Mouse (Mus musculus) megakaryocyte, adult 5-6 weeks (primary cell): Measurements from ENCODE around the gene Zfp27. TPM values are rescaled to one million over a fixed set of nuclear protein-coding genes. Genes with fewer than 3 reads are reported as not detected.

Source experiments
- ATAC-seq: 2 replicates; pipeline ENCODE4 v1.8.0; 2016; ENCODE audit warnings: mild to moderate bottlenecking, inconsistent platforms; ENCODE audit not compliant: poor library complexity, severe bottlenecking
- total RNA-seq, 2 experiments: library from RNA; stranded (forward) in 1 of 2; stranded (reverse) in 1 of 2; fragments of 153-499, 151-499 nt in 1 of 2; fragments of 221-1000, 200-1000 nt in 1 of 2; gene quantifications; 2 replicates each; pipeline versions ENCODE4 v1.2.3 to v1.2.4; 2015 to 2017

The Zfp27 gene
- total RNA-seq (2015) (2.0 and 3.1 TPM in 2 replicates), total RNA-seq (2017) (4.3 and 4.8 TPM in 2 replicates)

DNA sequence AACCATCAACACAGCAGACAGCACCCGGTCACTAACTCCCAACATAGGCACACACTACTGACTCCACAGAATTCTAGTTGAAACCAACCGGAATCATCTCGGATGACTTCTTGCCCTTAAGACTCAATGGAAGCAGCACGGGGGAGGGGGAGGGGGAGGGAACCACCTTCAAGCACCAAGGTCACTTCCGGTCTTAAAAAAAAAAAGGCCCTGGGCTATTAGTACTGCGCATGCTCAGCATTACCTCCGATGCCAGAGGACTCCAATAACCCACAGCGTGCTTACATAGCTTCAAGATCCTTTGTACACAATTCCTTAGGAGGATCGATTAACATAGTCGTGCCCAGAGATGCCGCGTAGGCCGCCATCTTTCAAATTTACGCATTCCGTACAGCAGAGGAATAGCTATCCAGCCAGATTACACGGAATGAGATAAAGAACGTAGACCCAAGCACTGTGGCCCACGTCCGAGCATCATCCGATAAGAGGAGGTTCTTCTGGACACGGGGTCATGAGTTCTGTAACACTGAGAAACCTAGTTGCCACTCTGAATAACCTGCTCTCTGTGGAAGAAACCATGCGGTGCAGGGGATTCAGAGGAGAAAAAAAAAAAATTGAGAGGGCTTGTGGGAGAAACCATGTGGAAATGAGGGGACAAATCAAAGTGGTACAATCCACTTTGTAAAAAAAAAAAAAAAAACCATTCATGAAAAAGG lies at the start of gene Zfp27:
TSS of gene Zfp27 (minus strand) at position 607 of the 716 bp plus-strand sequence.
- ATAC-seq = peak; percentile 76

DNA sequence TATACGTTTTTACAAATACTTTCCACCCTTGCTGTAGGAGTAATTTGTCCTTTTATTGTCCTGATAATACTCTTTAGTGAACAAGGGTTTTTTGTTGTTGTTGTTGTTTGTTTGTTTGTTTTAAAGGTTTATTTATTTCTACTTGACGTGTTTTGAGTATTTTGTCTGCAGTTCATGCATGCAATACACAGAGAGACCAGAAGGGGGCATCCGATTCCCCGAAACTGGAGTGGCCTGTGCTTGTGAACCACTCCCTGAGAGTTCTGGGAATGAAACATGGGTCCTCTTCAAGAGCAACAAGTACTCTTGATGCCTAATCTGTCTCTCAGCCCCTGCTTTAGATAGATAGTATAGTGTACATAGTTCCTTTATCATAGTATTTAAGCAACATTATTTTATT lies 48.4 kb upstream of the Zfp27 start:
- peak; percentile 53; the same call in 1 of the 2 replicates for ATAC-seq

DNA sequence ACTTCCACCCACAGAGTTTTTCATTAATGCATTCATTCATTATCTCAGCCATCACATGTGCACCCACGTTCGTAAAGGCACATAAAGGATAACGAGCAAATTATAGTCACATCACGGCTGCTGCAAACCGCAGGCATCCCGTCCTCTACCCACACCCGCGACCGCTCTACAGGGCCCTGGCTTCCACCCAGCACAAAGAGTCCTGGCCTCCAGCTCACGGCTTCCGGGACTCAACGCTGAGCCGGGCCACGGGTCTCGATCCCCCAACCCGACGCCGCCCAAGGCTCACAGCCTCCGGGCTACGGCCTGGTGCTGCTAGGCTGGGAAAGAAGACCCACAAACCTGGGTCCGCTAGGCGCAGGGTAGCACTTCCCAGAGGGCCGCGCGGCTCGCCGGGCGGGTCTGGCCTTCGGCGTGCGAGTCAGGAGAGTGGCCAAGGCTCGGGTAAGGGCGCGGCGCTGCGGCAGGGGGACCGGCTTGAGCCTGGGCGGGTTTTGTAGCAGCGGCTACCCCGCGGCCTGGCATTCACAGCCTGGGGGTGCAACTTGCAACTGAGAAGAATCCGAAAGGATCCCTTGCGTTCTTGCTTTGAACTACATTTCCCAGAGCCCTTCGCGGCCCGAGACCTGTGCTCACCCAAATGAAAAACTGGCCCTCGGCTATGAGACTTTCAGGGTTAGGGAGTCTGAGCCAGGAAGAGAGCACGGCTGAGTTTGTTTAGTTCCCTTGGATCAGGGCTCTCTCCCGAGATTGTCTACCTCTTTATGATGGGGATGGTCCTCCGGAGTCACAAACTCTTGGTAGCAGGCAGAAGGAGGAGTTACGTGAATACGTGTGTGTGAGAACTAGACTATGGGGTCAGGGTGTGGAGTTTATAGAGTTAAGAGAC lies 47.4 kb upstream of the Zfp27 start, which contains the start of gene Zfp74:
TSS of gene Zfp74 (minus strand) at position 577 of the 889 bp plus-strand sequence.
- peak; percentile 89 for ATAC-seq

DNA sequence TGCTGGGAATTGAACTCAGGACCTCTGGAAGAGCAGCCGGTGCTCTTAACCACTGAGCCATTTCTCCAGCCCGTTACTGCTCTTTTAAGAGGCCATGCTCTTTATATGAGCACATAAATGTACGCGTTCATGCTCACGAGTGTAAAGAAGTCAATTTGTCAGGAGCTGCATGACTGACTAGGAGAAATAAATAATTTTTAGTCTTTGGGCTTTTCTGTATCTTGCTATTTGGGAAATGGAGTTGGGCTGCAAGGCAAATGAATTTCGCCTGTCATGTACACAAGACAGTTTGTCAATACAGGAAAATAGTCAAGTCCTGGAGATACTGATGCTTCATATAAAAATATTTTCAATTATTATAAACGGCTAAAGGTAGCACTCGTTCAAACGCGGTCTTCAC lies 46.7 kb upstream of the Zfp27 start:
- ATAC-seq = no peak

DNA sequence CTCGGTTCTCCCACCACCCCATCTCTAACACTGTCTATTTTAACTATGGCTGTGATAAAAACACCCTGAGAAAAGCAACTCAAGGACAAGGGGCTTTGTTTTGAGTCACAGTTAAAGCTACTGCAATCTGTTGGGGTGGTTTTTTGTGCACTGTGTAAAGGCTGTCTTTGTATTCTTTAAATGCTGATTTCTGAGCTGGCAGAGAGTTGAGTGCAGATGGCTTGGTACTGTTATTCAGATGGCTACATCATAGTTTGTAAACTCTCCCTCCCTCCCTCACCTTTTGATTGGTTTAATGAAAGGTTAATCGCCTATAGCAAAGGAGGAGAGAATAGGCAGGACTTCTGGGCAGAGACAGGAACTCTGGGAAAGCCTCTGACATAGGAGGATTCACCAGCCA lies 37.8 kb upstream of the Zfp27 start:
- no peak for ATAC-seq

DNA sequence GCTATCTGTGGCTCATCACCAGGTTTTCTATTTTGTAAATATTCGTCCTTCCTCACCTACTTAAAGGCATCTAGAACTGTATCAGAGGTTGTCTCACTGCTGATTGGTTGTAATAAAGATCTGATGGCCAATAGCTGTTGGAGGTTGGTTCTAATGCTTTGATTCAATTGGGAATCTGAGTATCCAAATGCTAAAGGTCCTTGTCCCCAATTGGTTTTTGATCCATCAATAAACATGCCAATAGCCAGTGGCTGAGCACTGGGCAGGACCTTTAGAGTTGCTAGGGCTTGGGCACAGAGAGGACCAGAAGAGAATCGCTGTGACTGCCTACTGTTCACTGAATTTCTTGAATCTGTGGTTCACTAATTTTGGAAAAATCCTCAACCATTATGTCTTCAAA lies 37.3 kb upstream of the Zfp27 start:
- no peak for ATAC-seq

DNA sequence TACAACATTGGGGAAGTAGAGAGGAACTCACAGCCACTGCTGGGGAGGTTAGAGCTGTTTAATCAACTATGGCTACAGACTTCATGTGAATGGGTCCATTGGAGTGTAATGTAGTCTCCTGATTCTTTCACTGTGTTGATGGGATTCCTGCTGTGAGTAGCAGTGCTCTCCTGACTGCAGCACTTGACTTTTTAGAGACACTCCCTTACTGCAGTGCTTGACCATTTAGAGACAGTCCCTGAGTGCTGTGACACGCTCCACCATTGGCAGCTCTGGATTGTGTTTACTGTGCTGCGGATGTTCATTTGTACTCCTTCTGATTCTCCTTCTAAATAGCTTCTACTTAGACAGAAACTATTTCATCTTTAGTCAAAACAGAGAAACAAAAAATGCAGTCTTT lies 36.4 kb upstream of the Zfp27 start:
- ATAC-seq = no peak

DNA sequence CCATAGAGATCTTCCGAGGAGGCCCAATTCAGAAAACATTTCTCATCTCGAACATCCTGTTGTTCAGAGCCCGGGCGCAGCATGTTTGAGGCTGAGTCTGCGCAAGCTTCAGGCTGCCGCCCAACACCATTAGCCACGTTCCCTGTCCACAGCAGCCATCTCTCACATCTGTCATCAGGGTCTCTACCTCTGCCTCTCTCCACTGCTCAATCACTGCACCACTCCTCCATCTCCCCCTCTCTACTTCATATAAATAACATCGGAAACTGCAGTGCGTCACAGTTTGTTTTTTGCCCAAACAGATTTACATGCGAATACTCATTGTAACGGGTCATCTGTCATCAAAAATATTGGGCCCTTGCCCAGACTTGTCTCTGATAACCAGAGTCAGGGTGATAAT lies 34.7 kb upstream of the Zfp27 start:
- ATAC-seq = no peak

DNA sequence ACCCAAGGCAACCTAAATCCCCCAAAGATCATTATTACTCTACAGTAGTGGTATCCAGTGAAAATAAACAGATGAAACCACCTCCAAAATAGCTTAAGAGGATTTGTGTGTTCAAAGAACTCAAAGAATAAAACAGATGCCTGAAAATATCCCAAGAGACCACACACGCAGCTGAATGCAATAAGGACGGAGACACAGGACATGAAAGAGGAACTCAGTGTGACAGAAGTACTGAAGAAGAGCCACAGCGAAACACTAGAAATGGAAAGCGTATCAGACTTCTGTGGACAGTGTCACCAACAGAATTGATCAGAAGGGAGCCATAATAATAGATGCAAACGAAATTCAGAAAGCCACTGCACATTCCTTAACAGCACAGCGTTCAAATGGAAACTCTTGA lies 32.5 kb upstream of the Zfp27 start:
- no peak for ATAC-seq

DNA sequence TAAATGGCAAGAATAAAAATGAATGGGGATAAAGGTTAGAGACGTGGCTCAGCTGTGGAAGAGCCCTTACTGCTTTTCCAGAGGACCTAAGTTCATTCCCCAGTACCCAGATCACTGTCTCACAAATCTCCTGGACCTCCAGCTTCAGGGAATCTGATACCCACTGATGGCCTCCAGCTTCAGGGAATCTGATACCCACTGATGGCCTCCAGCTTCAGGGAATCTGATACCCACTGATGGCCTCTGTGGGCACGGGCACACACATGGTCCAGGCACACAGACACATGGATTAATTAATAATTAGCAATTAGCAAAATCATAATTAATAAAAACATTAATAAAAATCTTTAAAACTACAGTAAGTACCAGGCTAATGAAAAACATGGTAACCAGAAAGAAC lies 16.4 kb upstream of the Zfp27 start:
- ATAC-seq = no peak

DNA sequence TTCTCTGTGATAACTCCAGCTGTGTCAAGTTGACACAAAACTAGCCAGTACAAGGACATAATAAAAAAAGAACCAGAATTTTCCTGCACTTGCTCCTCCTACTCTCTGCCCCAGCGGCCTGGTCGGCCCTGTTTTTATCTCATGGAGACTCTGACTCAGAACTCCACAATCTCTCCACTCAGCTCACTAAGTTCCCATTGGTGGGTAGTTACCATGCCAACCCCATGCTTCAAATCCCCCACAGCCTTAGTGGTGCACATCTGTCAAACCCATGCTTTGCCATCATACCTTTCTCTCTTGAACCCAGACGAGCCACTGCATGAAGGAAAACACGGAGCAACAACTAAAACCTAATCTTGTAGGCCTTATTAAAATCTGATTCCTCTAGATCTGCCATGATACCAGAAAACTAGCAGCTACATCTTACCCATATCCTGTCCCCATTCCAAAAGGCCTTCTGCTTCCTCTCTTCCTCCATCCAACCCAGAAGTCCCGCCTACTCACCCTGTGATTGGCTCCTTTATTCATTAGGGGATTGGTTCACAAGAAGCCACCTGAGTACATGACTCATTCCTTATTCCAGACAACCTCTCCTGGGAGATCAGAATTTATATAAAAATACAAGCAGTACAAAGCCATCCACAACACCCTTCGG lies 15.2 kb upstream of the Zfp27 start:
- no peak for ATAC-seq

DNA sequence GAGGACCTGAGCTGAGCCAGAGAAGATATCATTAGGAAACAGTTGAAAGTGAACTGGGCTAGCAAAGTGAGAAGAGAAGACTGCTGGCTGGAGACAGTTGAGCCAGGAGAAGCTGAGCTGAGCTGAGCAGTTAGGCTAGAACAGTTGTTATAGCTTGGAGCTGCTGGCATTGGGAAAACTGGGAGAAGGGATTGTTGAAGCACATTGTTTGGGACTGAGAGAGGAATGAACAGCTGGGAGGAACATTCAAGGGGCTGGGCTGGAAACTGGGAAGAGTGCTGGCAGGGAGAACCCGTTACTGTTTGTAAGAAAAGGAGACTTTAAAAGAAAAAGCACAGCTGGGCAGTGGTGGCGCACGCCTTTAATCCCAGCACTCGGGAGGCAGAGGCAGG lies 11.7 kb upstream of the Zfp27 start:
- ATAC-seq = no peak

DNA sequence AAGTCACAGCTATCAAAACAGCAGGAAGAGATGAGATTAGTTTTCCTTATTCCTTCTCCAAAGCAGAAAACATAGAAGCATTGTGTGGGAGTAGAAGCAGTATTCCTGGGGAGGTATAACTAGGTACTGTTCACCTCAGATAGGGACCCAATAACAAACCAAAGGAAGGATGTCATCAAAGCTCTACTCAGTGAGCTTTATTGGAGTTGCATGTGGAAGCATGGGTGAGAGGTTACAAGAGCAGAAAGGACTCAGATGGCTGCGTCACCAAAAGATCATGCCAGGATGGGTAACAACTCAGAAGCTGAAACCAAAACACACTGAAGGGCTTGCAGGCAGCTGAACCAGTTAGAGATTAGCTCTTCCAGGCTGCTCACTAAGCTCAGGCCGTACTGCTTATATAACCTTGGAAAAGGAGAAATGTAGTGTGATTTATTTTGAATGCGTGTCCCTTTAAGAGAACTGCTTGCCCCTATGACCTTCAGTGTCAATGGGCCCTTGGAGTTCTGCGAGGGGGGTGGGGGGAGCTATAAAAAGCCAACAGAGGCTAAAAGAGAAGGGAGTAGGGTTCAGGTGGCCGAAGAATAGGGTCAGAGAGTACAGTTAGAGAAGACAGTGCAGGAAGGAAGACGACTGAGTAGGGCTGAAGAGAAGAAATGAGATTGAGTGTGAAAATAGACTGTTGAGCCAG lies 11.1 kb upstream of the Zfp27 start:
- ATAC-seq = no peak

DNA sequence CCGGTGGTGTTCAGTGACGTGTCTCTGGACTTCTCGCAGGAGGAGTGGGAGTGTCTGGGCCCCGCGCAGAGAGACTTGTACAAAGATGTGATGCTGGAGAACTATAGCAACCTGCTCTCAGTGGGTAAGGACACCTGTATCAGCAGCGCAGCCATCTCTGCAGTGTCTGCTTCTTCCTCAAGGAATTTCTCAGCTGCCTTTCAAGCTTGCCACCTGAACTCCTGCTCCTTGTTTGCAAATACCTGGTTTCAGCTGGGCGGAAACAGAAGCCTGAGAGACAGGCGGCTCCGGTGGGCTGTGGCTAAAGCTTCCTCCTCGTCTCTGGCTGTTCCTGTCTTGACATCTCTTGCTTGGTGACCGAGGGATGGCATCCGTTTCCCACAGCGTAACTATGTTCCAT lies 5.8 kb upstream of the Zfp27 start:
- ATAC-seq = no peak

DNA sequence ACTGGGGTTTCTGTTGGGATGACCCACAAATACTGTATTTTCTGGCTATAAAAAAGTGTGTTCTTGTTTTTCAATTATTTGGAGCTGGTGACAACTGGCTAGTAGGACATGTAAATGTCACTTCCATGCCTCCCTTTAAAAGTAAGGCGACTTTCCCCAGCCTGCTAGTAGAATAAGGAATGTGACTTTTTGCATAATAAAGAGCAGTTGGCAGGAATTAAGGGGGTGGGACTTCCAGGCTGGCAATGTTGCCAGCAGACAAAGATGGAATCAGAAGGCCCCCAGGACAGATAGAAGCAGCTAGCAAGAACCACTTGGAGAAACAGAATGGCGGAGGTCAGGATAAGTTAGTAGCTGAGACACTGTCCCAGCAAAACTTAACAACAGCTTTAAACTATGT lies 3.9 kb upstream of the Zfp27 start:
- no peak for ATAC-seq

DNA sequence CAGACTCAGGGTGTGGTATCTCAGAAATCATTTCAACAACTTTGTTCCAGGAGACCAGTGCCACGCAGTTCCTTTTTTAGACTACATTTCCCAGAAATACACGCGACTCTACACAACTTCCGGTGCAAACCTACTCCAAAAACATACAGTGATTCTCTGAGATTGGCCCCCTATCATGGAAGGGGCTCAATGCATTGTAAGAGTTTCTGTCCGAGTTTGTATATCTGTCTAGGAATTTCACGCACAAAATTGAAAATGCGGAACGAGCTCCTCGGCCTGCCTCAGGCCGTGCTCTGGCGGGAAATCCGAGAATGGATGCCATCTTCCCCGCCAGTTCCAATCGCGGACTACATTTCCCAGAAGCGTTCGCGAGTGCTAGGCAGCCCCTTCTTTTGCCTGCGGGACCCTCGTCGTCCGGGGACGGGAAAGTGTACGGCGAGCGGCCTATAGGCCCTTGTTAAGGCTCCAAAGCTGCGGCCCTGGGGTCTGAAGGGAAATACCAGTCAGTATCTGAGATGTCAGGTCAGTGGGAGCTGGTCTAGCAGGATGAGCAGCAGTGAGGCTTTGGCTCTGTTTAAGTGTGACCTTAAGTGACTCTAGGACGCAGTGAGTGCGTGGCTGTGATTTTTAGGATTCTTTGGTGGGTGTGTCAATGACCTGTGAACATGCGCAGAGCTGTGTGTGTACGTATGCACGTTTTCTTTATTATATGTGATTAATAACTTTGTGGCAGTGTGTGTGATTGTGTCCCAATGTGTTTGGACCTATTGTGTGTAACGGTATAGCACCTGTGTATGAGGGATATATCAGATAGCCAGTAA lies 2.0 kb upstream of the Zfp27 start, which contains the start of gene Zfp383:
TSS of gene Zfp383 (plus strand) at position 94 of the 821 bp plus-strand sequence.
- peak; percentile 83 for ATAC-seq

DNA sequence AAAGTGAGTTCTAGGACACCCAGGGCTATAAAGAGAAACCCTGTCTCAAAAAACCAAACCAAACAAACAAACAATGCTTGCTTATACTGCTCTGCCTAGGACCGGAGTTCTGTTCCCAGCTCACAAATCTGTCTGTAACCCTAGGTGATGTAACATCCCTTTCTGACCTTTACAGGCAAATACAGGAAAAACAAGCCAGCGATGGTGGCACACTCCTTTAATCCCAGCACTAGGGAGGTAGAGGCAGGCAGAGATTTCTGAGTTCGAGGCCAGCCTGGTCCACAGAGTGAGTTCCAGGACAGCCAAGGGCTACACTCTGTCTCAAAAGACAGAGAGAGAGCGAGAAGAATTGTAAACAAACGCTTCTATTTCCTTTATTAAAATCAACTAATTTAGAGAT lies 834 bp upstream of the Zfp27 start:
- no peak for ATAC-seq

DNA sequence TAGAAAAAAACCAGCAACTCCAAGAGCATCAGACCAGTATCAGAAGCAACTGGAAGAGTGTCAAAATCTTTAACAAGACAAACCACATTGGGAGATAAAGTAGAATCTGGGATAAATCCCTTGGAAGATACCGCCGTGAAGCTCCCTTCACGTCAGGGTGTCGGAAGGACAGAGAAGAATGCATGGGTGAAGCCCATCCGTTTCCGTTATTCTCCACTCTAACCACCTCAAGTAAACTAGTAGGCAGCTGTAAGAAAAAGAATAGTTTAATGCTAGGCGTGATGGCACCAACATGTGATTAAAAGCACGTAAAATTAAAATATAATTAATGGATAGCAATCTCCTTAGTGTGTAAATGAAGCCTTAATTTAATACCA lies 298 bp upstream of the Zfp27 start:
- ATAC-seq = no peak

DNA sequence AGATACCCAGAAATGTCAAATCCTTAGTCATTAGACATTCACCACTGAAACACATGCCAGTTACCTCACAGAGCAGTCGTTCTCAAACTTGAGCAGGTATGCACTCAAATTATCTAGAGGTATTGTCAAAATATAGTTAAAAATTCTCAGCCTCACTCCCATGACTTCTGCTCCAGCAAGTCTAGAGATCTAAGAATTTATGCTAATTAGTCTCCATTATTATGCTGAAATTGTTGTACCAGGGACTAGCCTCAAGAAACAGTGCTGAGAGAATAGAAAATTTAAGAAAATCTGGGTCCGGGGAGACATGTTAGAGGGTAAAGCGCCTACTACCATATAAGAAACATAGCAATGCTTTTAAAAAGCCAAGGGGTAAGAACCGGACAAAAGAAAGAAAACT lies 2.3 kb downstream of the Zfp27 start:
- ATAC-seq = no peak

DNA sequence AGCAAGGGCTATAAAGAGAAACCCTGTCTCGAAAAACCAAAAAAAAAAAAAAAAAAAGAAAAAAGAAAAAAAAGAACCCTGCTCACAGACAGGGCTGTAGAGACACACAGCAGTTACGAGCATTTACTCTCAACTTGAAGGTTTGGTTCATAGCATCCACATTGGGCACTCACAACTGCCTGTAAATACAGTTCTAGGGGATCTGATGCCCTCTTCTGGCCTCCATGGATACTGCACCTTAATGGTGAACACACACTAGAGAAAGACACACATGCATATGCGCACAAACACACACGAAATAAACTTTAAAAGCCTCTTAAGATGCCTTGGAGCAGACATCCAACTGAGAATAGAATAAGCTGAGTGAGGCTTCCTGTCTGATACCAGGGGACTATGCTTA lies 8.0 kb downstream of the Zfp27 start:
- ATAC-seq = no peak
